Mouse (Mus musculus): ENCODE data around the gene Map3k3. TPM values are rescaled to one million over a fixed set of nuclear protein-coding genes. Genes with fewer than 3 reads are reported as not detected.

Map3k3 gene
- total RNA-seq, 1 experiment from 2014 or later = 105 TPM

Other genes with a start within 250 kb of the Map3k3 start
- gene Cyb561, start 131.3 kb upstream of the Map3k3 start, total RNA-seq (2017) = 4.5 to 8.4 TPM (median 5.5 TPM) in 3 replicates
- gene Ace, start 116.7 kb upstream of the Map3k3 start, total RNA-seq (2017) = 365 to 424 TPM (median 376 TPM) in 3 replicates
- 0.19 TPM in 1 of 3 replicates, not detected in the others for gene Ace3, start 89.9 kb upstream of the Map3k3 start, total RNA-seq (2017)
- 0.97 TPM in 1 of 3 replicates, not detected in the others for gene Kcnh6, start 76.5 kb upstream of the Map3k3 start, total RNA-seq (2017)
- gene Dcaf7, start 47.7 kb upstream of the Map3k3 start, total RNA-seq (2017) = 35.3 to 62.0 TPM (median 35.7 TPM) in 3 replicates
- gene Taco1, start 18.6 kb upstream of the Map3k3 start, total RNA-seq (2017) = 9.0 to 12.7 TPM (median 10.2 TPM) in 3 replicates
- not detected in 3 replicates for gene Gm10840, start 76.2 kb downstream of the Map3k3 start, total RNA-seq (2017)
- gene Limd2, start 76.2 kb downstream of the Map3k3 start, total RNA-seq (2017) = 91.7 to 118 TPM (median 94.0 TPM) in 3 replicates
- gene Strada, start 117.6 kb downstream of the Map3k3 start, total RNA-seq (2017) = 20.0 to 33.6 TPM (median 21.1 TPM) in 3 replicates
- 131 to 182 TPM (median 140 TPM) in 3 replicates for gene Ccdc47, start 131.7 kb downstream of the Map3k3 start, total RNA-seq (2017)
- gene Ddx42, start 132.3 kb downstream of the Map3k3 start, total RNA-seq (2017) = 90.8 to 119 TPM (median 99.4 TPM) in 3 replicates
- 77.3 to 82.1 TPM (median 79.9 TPM) in 3 replicates for gene Ftsj3, start 171.5 kb downstream of the Map3k3 start, total RNA-seq (2017)
- 75.9 to 107 TPM (median 106 TPM) in 3 replicates for gene Psmc5, start 171.5 kb downstream of the Map3k3 start, total RNA-seq (2017)
- gene Smarcd2, start 188.4 kb downstream of the Map3k3 start, total RNA-seq (2017) = 131 to 175 TPM (median 165 TPM) in 3 replicates
- not detected in 3 replicates for gene Tcam1, start 192.1 kb downstream of the Map3k3 start, total RNA-seq (2017)
- 1.5 TPM in 1 of 3 replicates, not detected in the others for gene Gh, start 217.3 kb downstream of the Map3k3 start, total RNA-seq (2017)
- gene Cd79b, start 230.1 kb downstream of the Map3k3 start, total RNA-seq (2017) = 105 to 131 TPM (median 123 TPM) in 3 replicates

All from monocyte, adult 5-6 weeks (primary cell).